Mouse (Mus musculus) limb, embryonic 14.5 days (tissue): Measurements from ENCODE around the gene Lix1. TPM values are rescaled to one million over a fixed set of nuclear protein-coding genes. Genes with fewer than 3 reads are reported as not detected.
A peak's percentile ranks its signal among the peaks of the same experiment; 100 is the strongest.

Experiments used
- ATAC-seq: fragments of 200-750 bp; cut with Nextera tagmentation; 2 replicates; pipeline ENCODE4 v1.8.0; 2017; ENCODE audit warnings: low read depth, moderate number of reproducible peaks, moderate TSS enrichment; ENCODE audit not compliant: low FRiP score
- DNase-seq: peaks from one replicate; pipeline ENCODE4 v3.0.0-alpha.2; 2015; ENCODE audit warnings: low spot score
- H3K27ac ChIP-seq: fragments of 300-500 bp; sonication (generic); replicated peaks from 2 replicates; pipeline ENCODE4 v1.5.1; 2014; ENCODE audit warnings: low read depth, mild to moderate bottlenecking, low read length, moderate library complexity, mixed read lengths
- H3K27me3 ChIP-seq: fragments of 300-500 bp; sonication (generic); 2 replicates; pipeline ENCODE4 v1.6.1; 2014; ENCODE audit warnings: low read length, mixed read lengths; ENCODE audit not compliant: control insufficient read depth, insufficient read depth
- H3K36me3 ChIP-seq: fragments of 300-500 bp; sonication (generic); 2 replicates; pipeline ENCODE4 v1.6.1; 2014; ENCODE audit warnings: mild to moderate bottlenecking, low read length, moderate library complexity, mixed read lengths; ENCODE audit not compliant: control insufficient read depth, insufficient read depth
- H3K4me1 ChIP-seq: fragments of 300-500 bp; sonication (generic); 2 replicates; pipeline ENCODE4 v1.6.1; 2014; ENCODE audit warnings: antibody characterized with exemption, low read length, mixed read lengths; ENCODE audit not compliant: control insufficient read depth, insufficient read depth
- H3K4me2 ChIP-seq: fragments of 300-500 bp; sonication (generic); replicated peaks from 2 replicates; pipeline ENCODE4 v1.6.1; 2014; ENCODE audit warnings: low read depth, mild to moderate bottlenecking, low read length, moderate library complexity; ENCODE audit not compliant: severe bottlenecking
- H3K4me3 ChIP-seq: fragments of 300-500 bp; sonication (generic); replicated peaks from 2 replicates; pipeline ENCODE4 v1.5.1; 2014; ENCODE audit warnings: low read length
- H3K9ac ChIP-seq: fragments of 300-500 bp; sonication (generic); 2 replicates; pipeline ENCODE4 v1.6.1; 2014; ENCODE audit warnings: mild to moderate bottlenecking, low read depth, low read length, moderate library complexity; ENCODE audit not compliant: severe bottlenecking
- H3K9me3 ChIP-seq: fragments of 300-500 bp; sonication (generic); 2 replicates; pipeline ENCODE4 v1.6.1; 2016; ENCODE audit warnings: low read length; ENCODE audit not compliant: control insufficient read depth
- POLR2A ChIP-seq: fragments of 200-500 bp; IDR thresholded peaks from 2 replicates; pipeline ENCODE4 v1.8.0; 2012; ENCODE audit warnings: inconsistent platforms, mild to moderate bottlenecking, moderate library complexity, borderline replicate concordance; ENCODE audit not compliant: insufficient read depth, insufficient read length; ENCODE audit errors: extremely low read depth
- WGBS: fragments of 180-500 bp; shearing (Covaris S2); extraction: QIAGEN DNeasy Blood & Tissue Kit; methylation state at CpG from one replicate; pipeline ENCODE4 v1.1.7; 2014; 5-methylcytosine and 5-hydroxymethylcytosine counted together
- polyA plus RNA-seq, 2 experiments: library from polyadenylated mRNA; depleted of rRNA in 1 of 2; stranded (reverse) in 1 of 2; unstranded in 1 of 2; fragments of >200 nt; fragmentation: Nextera tagmentation in 1 of 2; extraction: Ambion mirVana in 1 of 2; gene quantifications; 2 replicates each; pipeline versions ENCODE4 v1.2.1 to v1.2.3; 2012 to 2014

Lix1 gene
- polyA plus RNA-seq, 2 experiments, result 7.0 to 8.6 TPM

- H3K4me3 ChIP-seq, result no peak overlapping the region
- 93% methylated on average over 3 of the region's 3 CpGs for WGBS
- H3K27ac ChIP-seq, result no peak overlapping the region
- H3K4me2 ChIP-seq, result no peak overlapping the region
- no peaks in the 10 kb centered on the region for H3K36me3 ChIP-seq
- TF ChIP-seq POLR2A, result no peak
- no peak for ATAC-seq
- H3K27me3 ChIP-seq, result no peaks in the 10 kb centered on the region
- no peaks in the 10 kb centered on the region for H3K9me3 ChIP-seq
- no peak for DNase-seq
- H3K9ac ChIP-seq, result no peak overlapping the region
- peaks cover 6% of the 10 kb centered on the region for H3K4me1 ChIP-seq
These were observed 11.7 kb downstream of the Lix1 start for GRCm38 (mm10) chr17:17414206-17414605.

GRCm38 (mm10) chr17:17424609-17425307 is 22.3 kb downstream of the Lix1 start:
- ATAC-seq (no peak), DNase-seq (no peak)
- no peaks in the 10 kb centered on the region for H3K4me1 ChIP-seq
- H3K27ac ChIP-seq, result no peak overlapping the region
- H3K9me3 ChIP-seq, result no peaks in the 10 kb centered on the region
- H3K4me2 ChIP-seq, result no peak overlapping the region
- no peaks in the 10 kb centered on the region for H3K36me3 ChIP-seq
- no peak overlapping the region for H3K9ac ChIP-seq
- WGBS, result 42% methylated on average over 4 of the region's 4 CpGs
- no peak overlapping the region for H3K4me3 ChIP-seq
- TF ChIP-seq POLR2A, result no peak
- H3K27me3 ChIP-seq, result no peaks in the 10 kb centered on the region

DNA sequence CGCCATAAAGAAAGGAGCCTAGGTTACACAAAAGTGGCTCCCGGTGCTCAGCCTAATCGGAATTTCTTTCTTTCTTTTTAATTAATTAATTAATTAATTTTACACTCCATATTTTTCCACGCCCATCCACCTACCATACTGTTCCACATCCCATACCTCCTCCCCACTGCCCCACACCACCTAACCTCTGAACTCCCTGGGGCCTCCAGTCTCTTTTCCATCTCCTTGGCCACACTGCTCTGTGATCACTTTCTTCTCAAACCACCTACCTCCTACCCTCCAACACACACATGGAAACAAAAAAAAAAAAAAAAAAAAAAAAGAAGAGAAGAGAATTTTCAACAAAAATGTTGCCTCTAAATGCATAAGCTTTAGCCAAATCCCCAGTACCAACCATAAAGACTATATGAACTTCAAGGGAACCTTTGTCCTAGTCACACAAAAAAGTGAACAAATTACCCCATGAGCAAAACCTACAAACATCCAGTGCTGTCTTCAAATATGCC is 22.9 kb downstream of the Lix1 start:
- Histone ChIP-seq H3K9ac (no peak overlapping the region), H3K9me3 (no peaks in the 10 kb centered on the region), H3K4me2 (no peak overlapping the region), H3K27ac (no peak overlapping the region), H3K4me3 (no peak overlapping the region), H3K27me3 (no peaks in the 10 kb centered on the region), H3K4me1 (no peaks in the 10 kb centered on the region), H3K36me3 (no peaks in the 10 kb centered on the region)
- WGBS, result 72% methylated on average over 4 of the region's 4 CpGs
- DNase-seq, result no peak
- TF ChIP-seq POLR2A, result no peak
- ATAC-seq, result no peak

GRCm38 (mm10) chr17:17425906-17426305 is 23.4 kb downstream of the Lix1 start:
- H3K4me1 ChIP-seq, result no peaks in the 10 kb centered on the region
- H3K9me3 ChIP-seq, result no peaks in the 10 kb centered on the region
- ATAC-seq (no peak), DNase-seq (no peak)
- 20% methylated on average over 3 of the region's 3 CpGs for WGBS
- no peak overlapping the region for H3K4me3 ChIP-seq
- H3K4me2 ChIP-seq, result no peak overlapping the region
- H3K27ac ChIP-seq, result no peak overlapping the region
- TF ChIP-seq POLR2A, result no peak
- no peaks in the 10 kb centered on the region for H3K36me3 ChIP-seq
- no peaks in the 10 kb centered on the region for H3K27me3 ChIP-seq
- H3K9ac ChIP-seq, result no peak overlapping the region

DNA sequence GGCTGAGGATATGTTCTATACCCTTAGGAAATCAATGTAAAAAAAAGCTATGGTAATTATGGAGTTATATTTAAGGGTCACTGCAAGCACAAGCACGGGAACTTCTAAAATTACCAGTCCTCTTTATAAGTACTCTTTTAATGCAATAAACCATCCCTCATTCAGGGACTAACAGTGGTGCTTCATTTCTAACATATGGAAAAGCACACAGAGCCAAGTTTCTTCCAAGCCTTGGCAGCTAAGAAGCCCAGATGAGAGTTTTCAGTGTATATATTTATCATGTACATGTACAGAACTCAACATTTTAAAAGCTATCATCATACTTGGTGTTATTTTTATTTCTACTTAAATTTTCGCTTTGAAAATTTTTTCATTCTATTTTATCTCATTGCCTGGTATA is 26.4 kb downstream of the Lix1 start:
- H3K4me2 ChIP-seq, result no peak overlapping the region
- DNase-seq (peak; percentile 50), ATAC-seq (no peak)
- no peak overlapping the region for H3K9ac ChIP-seq
- no peak for TF ChIP-seq POLR2A
- no peaks in the 10 kb centered on the region for H3K9me3 ChIP-seq
- H3K27me3 ChIP-seq, result no peaks in the 10 kb centered on the region
- H3K36me3 ChIP-seq, result no peaks in the 10 kb centered on the region
- 55% methylated on average over 2 of the region's 2 CpGs for WGBS
- H3K4me3 ChIP-seq, result no peak overlapping the region
- no peak overlapping the region for H3K27ac ChIP-seq
- no peaks in the 10 kb centered on the region for H3K4me1 ChIP-seq

DNA sequence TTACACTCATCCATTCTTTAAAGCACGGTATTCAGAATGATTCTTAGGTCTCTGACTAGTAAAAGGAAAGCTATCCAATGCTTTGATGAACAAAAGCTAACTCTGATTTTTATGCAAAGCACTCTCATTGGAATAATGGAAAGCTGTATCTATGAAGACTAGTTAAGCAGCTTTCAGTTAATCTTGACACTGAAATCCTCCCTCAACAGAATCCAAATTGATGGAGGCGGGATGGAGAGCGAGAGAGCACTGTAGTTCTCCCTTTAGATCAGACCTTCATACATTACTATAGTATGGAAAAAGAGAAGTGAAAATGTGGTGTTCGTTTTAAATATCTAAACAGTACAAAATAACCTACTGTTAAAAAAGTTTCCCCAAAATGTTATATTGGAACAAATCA is 31.2 kb downstream of the Lix1 start:
- Histone ChIP-seq H3K4me2 (no peak overlapping the region), H3K27me3 (no peaks in the 10 kb centered on the region), H3K4me1 (0 out of 2 replicates have a peak, but pooled peaks cover 4% of the 10 kb centered on the region), H3K4me3 (no peak overlapping the region), H3K9me3 (no peaks in the 10 kb centered on the region), H3K9ac (no peak overlapping the region), H3K36me3 (no peaks in the 10 kb centered on the region), H3K27ac (no peak overlapping the region)
- 86% methylated on average over 4 of the region's 4 CpGs for WGBS
- DNase-seq (no peak), ATAC-seq (no peak)
- TF ChIP-seq POLR2A, result no peak
